Mouse (Mus musculus): ENCODE data around the gene Gm14819. TPM values are rescaled to one million over a fixed set of nuclear protein-coding genes. Genes with fewer than 3 reads are reported as not detected.

Gm14819 gene
- total RNA-seq (2023), result not detected

GRCm38 (mm10) chrX:35403883-35404282 is at the start of gene Gm14819:
Gene Gm14819, plus strand, starts transcription at chrX:35404183.

Data from CD4-positive naive resting alpha-beta T cell, adult 57 days (primary cell).